9 mouse cellular contexts compared by ENCODE assay signal in the genomic region with DNA sequence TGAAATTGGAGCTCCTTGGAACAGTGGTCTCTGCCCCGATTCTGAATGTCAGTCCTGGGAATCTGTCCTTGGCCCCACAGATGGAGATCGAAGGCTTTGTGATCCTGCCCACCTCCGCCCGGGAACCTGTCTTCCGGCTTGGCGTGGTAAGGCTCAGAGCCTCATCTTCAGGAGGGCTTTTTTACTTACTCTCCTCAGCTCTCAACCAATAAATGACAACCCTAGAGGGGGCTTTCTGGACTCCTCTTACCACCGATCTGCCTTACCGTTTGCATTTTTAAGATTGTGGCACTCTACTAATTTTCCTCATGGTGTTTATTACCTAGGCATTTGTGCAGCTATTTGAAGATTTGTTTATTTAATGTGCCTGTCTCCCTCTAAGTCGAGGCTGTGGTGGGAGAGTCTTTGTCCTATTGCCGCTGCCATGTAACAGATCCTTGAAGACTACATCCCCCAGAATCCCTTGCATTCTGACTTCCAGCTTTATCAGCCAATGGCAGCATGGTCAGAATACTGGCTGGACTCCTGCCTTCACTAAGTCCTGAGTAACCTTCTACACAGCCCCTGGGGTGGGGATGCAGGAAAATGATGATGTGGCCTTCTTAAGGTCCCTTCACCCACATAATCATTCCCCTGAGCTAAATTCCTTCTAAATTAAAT. TPM values are rescaled to one million over a fixed set of nuclear protein-coding genes. Genes with fewer than 3 reads are reported as not detected.
DNase-seq lines count a peak whose midpoint lies in the region; ATAC-seq and TF ChIP-seq lines count a peak whose summit lies in the region.
"Had no signal": no experiment of that assay in that cellular context is flagged by ENCODE, and none has a peak within 500 bp of the region (broad histone marks: within the 10 kb centered on the region; RNA-seq: fewer than 3 reads in every experiment).

No protein-coding gene starts in this region.

- H3K36me3 ChIP-seq in stomach, embryonic 14.5 days (ENCODE audit: control insufficient read depth, insufficient read depth, low read length): no peaks in the 10 kb centered on the region
- H3K36me3 ChIP-seq in stomach, postnatal 0 days (ENCODE audit: control insufficient read depth, insufficient read depth, low read length): no peaks in the 10 kb centered on the region
- no peaks in the 10 kb centered on the region for H3K36me3 ChIP-seq in hindbrain, postnatal 0 days (ENCODE audit: insufficient read depth, low read length)
- no peaks in the 10 kb centered on the region for H3K36me3 ChIP-seq in neural tube, embryonic 12.5 days

- H3K4me3 ChIP-seq in stomach, embryonic 14.5 days (ENCODE audit: low read depth, low read length): no peak overlapping the region
- H3K4me3 ChIP-seq in stomach, postnatal 0 days (ENCODE audit: low read depth, low read length): no peak overlapping the region
- no peak overlapping the region for H3K4me3 ChIP-seq in hindbrain, postnatal 0 days (ENCODE audit: low read length)
- H3K4me3 ChIP-seq in neural tube, embryonic 12.5 days: no peak overlapping the region
- H3K4me3 ChIP-seq: liver, embryonic 15.5 days had no signal

- peak; percentile 61; the same call in 1 of the 2 replicates for ATAC-seq in stomach, embryonic 14.5 days (ENCODE audit: insufficient number of reproducible peaks, insufficient read depth, low FRiP score, low read depth)
- no peak for ATAC-seq in stomach, postnatal 0 days (ENCODE audit: low FRiP score, low TSS enrichment)
- peak; percentile 78 for ATAC-seq in hindbrain, postnatal 0 days
- peak; percentile 82 for ATAC-seq in neural tube, embryonic 12.5 days (ENCODE audit: low FRiP score, low read depth)

- H3K27ac ChIP-seq in stomach, embryonic 14.5 days (ENCODE audit: low read length): no peak overlapping the region
- H3K27ac ChIP-seq in stomach, postnatal 0 days (replicated peaks): no peak overlapping the region
- no peak overlapping the region for H3K27ac ChIP-seq in hindbrain, postnatal 0 days
- H3K27ac ChIP-seq in neural tube, embryonic 12.5 days: no peak overlapping the region
- H3K27ac ChIP-seq: liver, embryonic 15.5 days had no signal

- H3K9ac ChIP-seq in stomach, embryonic 14.5 days (replicated peaks; ENCODE audit: low read depth, low read length): no peak overlapping the region
- H3K9ac ChIP-seq in stomach, postnatal 0 days (ENCODE audit: low read length): no peak overlapping the region
- H3K9ac ChIP-seq in hindbrain, postnatal 0 days (replicated peaks; ENCODE audit: low read length): no peak overlapping the region
- H3K9ac ChIP-seq in neural tube, embryonic 12.5 days: no peak overlapping the region
- H3K9ac ChIP-seq: liver, embryonic 15.5 days had no signal

- WGBS in stomach, embryonic 14.5 days: 58% methylated on average over 10 of the region's 10 CpGs
- 57% methylated on average over 10 of the region's 10 CpGs for WGBS in stomach, postnatal 0 days
- 57% methylated on average over 10 of the region's 10 CpGs for WGBS in hindbrain, postnatal 0 days
- WGBS in neural tube, embryonic 12.5 days: 53% methylated on average over 10 of the region's 10 CpGs

- H3K4me2 ChIP-seq in stomach, embryonic 14.5 days (replicated peaks; ENCODE audit: low read depth, low read length): no peak overlapping the region
- no peak overlapping the region for H3K4me2 ChIP-seq in stomach, postnatal 0 days (replicated peaks; ENCODE audit: low read depth)
- H3K4me2 ChIP-seq in hindbrain, postnatal 0 days (ENCODE audit: low read depth, low read length): no peak overlapping the region
- H3K4me2 ChIP-seq in neural tube, embryonic 12.5 days (replicated peaks): no peak overlapping the region
- H3K4me2 ChIP-seq: liver, embryonic 15.5 days had no signal

- no peak for TF ChIP-seq CTCF in stomach, postnatal 0 days (IDR thresholded peaks at IDR 0.05; ENCODE audit: low read depth)
- no peak for TF ChIP-seq CTCF in hindbrain, postnatal 0 days (IDR thresholded peaks at IDR 0.05; ENCODE audit: low read depth)

- no peak for TF ChIP-seq EP300 in stomach, postnatal 0 days (optimal IDR thresholded peaks at IDR 0.05)

- DNase-seq in cerebellum, adult 9-10 months: peak; percentile 20
- DNase-seq in cerebellum, adult 11-12 months: no peak
- no peak for DNase-seq in stomach, postnatal 0 days (ENCODE audit: low spot score)
- peak; percentile 80 for DNase-seq in hindbrain, postnatal 0 days (ENCODE audit: low spot score)
- DNase-seq in ovary, postnatal 36 days (ENCODE audit: low spot score): no peak
- no peak for DNase-seq in ovary, adult 18-20 months (ENCODE audit: low spot score)

- no peaks in the 10 kb centered on the region for H3K9me3 ChIP-seq in stomach, embryonic 14.5 days (ENCODE audit: control insufficient read depth, low read depth, low read length)
- no peaks in the 10 kb centered on the region for H3K9me3 ChIP-seq in stomach, postnatal 0 days (ENCODE audit: control insufficient read depth, low read length)
- H3K9me3 ChIP-seq in hindbrain, postnatal 0 days (ENCODE audit: low read length): no peaks in the 10 kb centered on the region
- no peaks in the 10 kb centered on the region for H3K9me3 ChIP-seq in neural tube, embryonic 12.5 days
- H3K9me3 ChIP-seq: liver, embryonic 15.5 days had no signal

- no peaks in the 10 kb centered on the region for H3K27me3 ChIP-seq in stomach, embryonic 14.5 days (ENCODE audit: control insufficient read depth, insufficient read depth, low read length)
- no peaks in the 10 kb centered on the region for H3K27me3 ChIP-seq in stomach, postnatal 0 days (ENCODE audit: control insufficient read depth, insufficient read depth, low read length)
- no peaks in the 10 kb centered on the region for H3K27me3 ChIP-seq in hindbrain, postnatal 0 days (ENCODE audit: insufficient read depth, low read length)
- no peaks in the 10 kb centered on the region for H3K27me3 ChIP-seq in neural tube, embryonic 12.5 days (replicated peaks)
- H3K27me3 ChIP-seq: liver, embryonic 15.5 days had no signal

- H3K4me1 ChIP-seq in stomach, embryonic 14.5 days (ENCODE audit: control insufficient read depth, insufficient read depth, low read length): no peaks in the 10 kb centered on the region
- no peaks in the 10 kb centered on the region for H3K4me1 ChIP-seq in stomach, postnatal 0 days (replicated peaks; ENCODE audit: control insufficient read depth, insufficient read depth)
- no peaks in the 10 kb centered on the region for H3K4me1 ChIP-seq in hindbrain, postnatal 0 days (ENCODE audit: insufficient read depth, low read length)
- H3K4me1 ChIP-seq in neural tube, embryonic 12.5 days: peaks cover 6% of the 10 kb centered on the region
- H3K4me1 ChIP-seq: liver, embryonic 15.5 days had no signal

RNA-seq across cellular contexts. Expression of a gene that starts 18.4 kb away (rescaled TPM):
- polyA plus RNA-seq in stomach, embryonic 14.5 days (2014; fragmentation: Nextera tagmentation; extraction: Ambion mirVana): 3.5 and 5.3 TPM in 2 replicates
- polyA plus RNA-seq in stomach, postnatal 0 days (2015; fragmentation: Nextera tagmentation; extraction: Ambion mirVana): 3.1 and 3.4 TPM in 2 replicates
- 6.0 and 10.4 TPM in 2 replicates for total RNA-seq in hindbrain, postnatal 0 days (2014; rRNA removed)
- 10.3 and 13.2 TPM in 2 replicates for polyA plus RNA-seq in hindbrain, postnatal 0 days (2015; fragmentation: Nextera tagmentation; extraction: Ambion mirVana)
- polyA plus RNA-seq in neural tube, embryonic 12.5 days (2016; fragmentation: Nextera tagmentation; extraction: Ambion mirVana): 2.5 and 2.6 TPM in 2 replicates

RNA-seq across cellular contexts. Expression of a gene that starts 50.8 kb away (rescaled TPM):
- polyA plus RNA-seq in stomach, embryonic 14.5 days (2014; fragmentation: Nextera tagmentation; extraction: Ambion mirVana): 6.5 and 10.0 TPM in 2 replicates
- polyA plus RNA-seq in stomach, postnatal 0 days (2015; fragmentation: Nextera tagmentation; extraction: Ambion mirVana): 3.3 and 3.7 TPM in 2 replicates
- total RNA-seq in hindbrain, postnatal 0 days (2014; rRNA removed): 134 and 169 TPM in 2 replicates
- polyA plus RNA-seq in hindbrain, postnatal 0 days (2015; fragmentation: Nextera tagmentation; extraction: Ambion mirVana): 521 and 663 TPM in 2 replicates
- 204 and 207 TPM in 2 replicates for polyA plus RNA-seq in neural tube, embryonic 12.5 days (2016; fragmentation: Nextera tagmentation; extraction: Ambion mirVana)

Comparison
In these comparisons a context has a peak if more than half of its experiments do, and no peak if none do; other contexts are left out.
1. DNase-seq: peak in cerebellum, adult 9-10 months (single experiment) and hindbrain, postnatal 0 days (single experiment); none in cerebellum, adult 11-12 months (single experiment), stomach, postnatal 0 days (single experiment), ovary, postnatal 36 days (single experiment) and ovary, adult 18-20 months (single experiment).
2. RNA of a gene that starts 50.8 kb away (polyA plus RNA-seq): 521 to 663 TPM in hindbrain, postnatal 0 days and 204 to 207 TPM in neural tube, embryonic 12.5 days; 6.5 to 10.0 TPM in stomach, embryonic 14.5 days and 3.3 to 3.7 TPM in stomach, postnatal 0 days; every median in the first group is over 10 times any median in the second.